Mouse (Mus musculus) kidney, embryonic 16.5 days (tissue): ENCODE measurements at regions not wholly inside any gene's neighbourhood (a gene's known extent, or its start where the extent isn't known, plus 50 kb on each side); places are given as distances from the start of the nearest gene placed in this dataset.
A peak's percentile ranks its signal among the peaks of the same experiment; 100 is the strongest.

Source experiments
- ATAC-seq: fragments of 200-750 bp; cut with Nextera tagmentation; 2 replicates; pipeline ENCODE4 v1.8.0; 2017; ENCODE audit warnings: moderate TSS enrichment; ENCODE audit not compliant: low FRiP score, low TSS enrichment
- H3K27ac ChIP-seq: fragments of 300-500 bp; sonication (generic); 2 replicates; pipeline ENCODE4 v1.5.1; 2014; ENCODE audit warnings: low read length
- H3K27me3 ChIP-seq: fragments of 300-500 bp; sonication (generic); 2 replicates; pipeline ENCODE4 v1.6.1; 2014; ENCODE audit warnings: low read length, control low read depth, mixed read lengths; ENCODE audit not compliant: insufficient read depth
- H3K36me3 ChIP-seq: fragments of 300-500 bp; sonication (generic); 2 replicates; pipeline ENCODE4 v1.6.1; 2014; ENCODE audit warnings: low read length, control low read depth, mixed read lengths; ENCODE audit not compliant: insufficient read depth
- H3K4me1 ChIP-seq: fragments of 300-500 bp; sonication (generic); 2 replicates; pipeline ENCODE4 v1.6.1; 2014; ENCODE audit warnings: low read length, control low read depth, mixed read lengths; ENCODE audit not compliant: insufficient read depth
- H3K4me2 ChIP-seq: fragments of 300-500 bp; sonication (generic); replicated peaks from 2 replicates; pipeline ENCODE4 v1.6.1; 2014; ENCODE audit warnings: low read depth, low read length
- H3K4me3 ChIP-seq: fragments of 300-500 bp; sonication (generic); 2 replicates; pipeline ENCODE4 v1.5.1; 2014; ENCODE audit warnings: mild to moderate bottlenecking, low read length
- H3K9ac ChIP-seq: fragments of 300-500 bp; sonication (generic); replicated peaks from 2 replicates; pipeline ENCODE4 v1.6.1; 2014; ENCODE audit warnings: low read length
- H3K9me3 ChIP-seq: fragments of 300-500 bp; sonication (generic); 2 replicates; pipeline ENCODE4 v1.6.1; 2016; ENCODE audit warnings: low read length, control low read depth
- WGBS: fragments of 180-500 bp; shearing (Covaris S2); extraction: QIAGEN DNeasy Blood & Tissue Kit; methylation state at CpG from one replicate; pipeline ENCODE4 v1.1.7; 2014; 5-methylcytosine and 5-hydroxymethylcytosine counted together

- H3K9ac ChIP-seq = no peak overlapping the region
- H3K27me3 ChIP-seq = no peaks in the 10 kb centered on the region
- H3K9me3 ChIP-seq = no peaks in the 10 kb centered on the region
- H3K4me3 ChIP-seq = no peak overlapping the region
- no peaks in the 10 kb centered on the region for H3K4me1 ChIP-seq
- H3K36me3 ChIP-seq = no peaks in the 10 kb centered on the region
- no peak overlapping the region for H3K27ac ChIP-seq
- peak overlapping the region; percentile 28 for H3K4me2 ChIP-seq
- WGBS = 28% methylated on average over 29 of the region's 29 CpGs
- no peak for ATAC-seq
These were observed 66.6 kb downstream of the 1700129C05Rik start for GRCm38 (mm10) chr14:59075845-59076745.

- Histone ChIP-seq H3K4me2 (no peak overlapping the region), H3K9ac (no peak overlapping the region), H3K36me3 (no peaks in the 10 kb centered on the region), H3K4me1 (no peaks in the 10 kb centered on the region), H3K27ac (no peak overlapping the region), H3K4me3 (no peak overlapping the region), H3K27me3 (no peaks in the 10 kb centered on the region), H3K9me3 (no peaks in the 10 kb centered on the region)
- WGBS = 80% methylated on average over 7 of the region's 7 CpGs
- ATAC-seq = no peak
These were observed 70.2 kb downstream of the 1700129C05Rik start for GRCm38 (mm10) chr14:59072323-59073039.

GRCm38 (mm10) chr14:59070056-59070455 lies 72.6 kb downstream of the 1700129C05Rik start:
- Histone ChIP-seq H3K4me2 (no peak overlapping the region), H3K9me3 (no peaks in the 10 kb centered on the region), H3K9ac (no peak overlapping the region), H3K27ac (no peak overlapping the region), H3K36me3 (no peaks in the 10 kb centered on the region), H3K27me3 (no peaks in the 10 kb centered on the region), H3K4me1 (no peaks in the 10 kb centered on the region), H3K4me3 (no peak overlapping the region)
- WGBS = 85% methylated on average over 2 of the region's 2 CpGs
- no peak for ATAC-seq

- no peak for ATAC-seq
- Histone ChIP-seq H3K4me3 (no peak overlapping the region), H3K4me1 (no peaks in the 10 kb centered on the region), H3K9me3 (no peaks in the 10 kb centered on the region), H3K4me2 (no peak overlapping the region), H3K9ac (no peak overlapping the region), H3K36me3 (no peaks in the 10 kb centered on the region), H3K27ac (no peak overlapping the region), H3K27me3 (no peaks in the 10 kb centered on the region)
- 78% methylated on average over 8 of the region's 8 CpGs for WGBS
These were observed 76.1 kb downstream of the 1700129C05Rik start for GRCm38 (mm10) chr14:59066456-59067220.

- Histone ChIP-seq H3K9ac (no peak overlapping the region), H3K36me3 (no peaks in the 10 kb centered on the region), H3K4me3 (no peak overlapping the region), H3K27ac (no peak overlapping the region), H3K9me3 (no peaks in the 10 kb centered on the region), H3K27me3 (no peaks in the 10 kb centered on the region), H3K4me1 (no peaks in the 10 kb centered on the region), H3K4me2 (no peak overlapping the region)
- no peak for ATAC-seq
- 74% methylated on average over 3 of the region's 3 CpGs for WGBS
These were observed 79.5 kb downstream of the 1700129C05Rik start for GRCm38 (mm10) chr14:59063221-59063620.

- Histone ChIP-seq H3K4me3 (no peak overlapping the region), H3K9me3 (no peaks in the 10 kb centered on the region), H3K4me1 (no peaks in the 10 kb centered on the region), H3K27me3 (no peaks in the 10 kb centered on the region), H3K36me3 (no peaks in the 10 kb centered on the region), H3K4me2 (no peak overlapping the region), H3K9ac (no peak overlapping the region), H3K27ac (no peak overlapping the region)
- 92% methylated on average over 3 of the region's 3 CpGs for WGBS
- no peak for ATAC-seq
These were observed 85.9 kb downstream of the 1700129C05Rik start for GRCm38 (mm10) chr14:59056832-59057231.

GRCm38 (mm10) chr14:59055283-59055682 lies 87.4 kb downstream of the 1700129C05Rik start:
- Histone ChIP-seq H3K9me3 (no peaks in the 10 kb centered on the region), H3K27ac (no peak overlapping the region), H3K9ac (no peak overlapping the region), H3K4me1 (no peaks in the 10 kb centered on the region), H3K27me3 (no peaks in the 10 kb centered on the region), H3K4me2 (no peak overlapping the region), H3K4me3 (no peak overlapping the region), H3K36me3 (no peaks in the 10 kb centered on the region)
- 78% methylated on average over 3 of the region's 3 CpGs for WGBS
- no peak for ATAC-seq

- Histone ChIP-seq H3K9me3 (no peaks in the 10 kb centered on the region), H3K9ac (no peak overlapping the region), H3K27me3 (no peaks in the 10 kb centered on the region), H3K4me3 (no peak overlapping the region), H3K4me1 (no peaks in the 10 kb centered on the region), H3K36me3 (no peaks in the 10 kb centered on the region), H3K27ac (no peak overlapping the region), H3K4me2 (no peak overlapping the region)
- ATAC-seq = no peak
- 88% methylated on average over 3 of the region's 3 CpGs for WGBS
These were observed 90.3 kb downstream of the 1700129C05Rik start for GRCm38 (mm10) chr14:59052421-59052820.

GRCm38 (mm10) chr14:59051478-59051879 lies 91.2 kb downstream of the 1700129C05Rik start:
- no peak for ATAC-seq
- no peak overlapping the region for H3K4me2 ChIP-seq
- 22% methylated on average over 6 of the region's 6 CpGs for WGBS
- no peaks in the 10 kb centered on the region for H3K27me3 ChIP-seq
- H3K27ac ChIP-seq = no peak overlapping the region
- no peaks in the 10 kb centered on the region for H3K4me1 ChIP-seq
- H3K9me3 ChIP-seq = no peaks in the 10 kb centered on the region
- H3K9ac ChIP-seq = no peak overlapping the region
- H3K4me3 ChIP-seq = no peak overlapping the region
- no peaks in the 10 kb centered on the region for H3K36me3 ChIP-seq
